Comparison of ENCODE assay signal across 9 mouse cellular contexts in the genomic region with DNA sequence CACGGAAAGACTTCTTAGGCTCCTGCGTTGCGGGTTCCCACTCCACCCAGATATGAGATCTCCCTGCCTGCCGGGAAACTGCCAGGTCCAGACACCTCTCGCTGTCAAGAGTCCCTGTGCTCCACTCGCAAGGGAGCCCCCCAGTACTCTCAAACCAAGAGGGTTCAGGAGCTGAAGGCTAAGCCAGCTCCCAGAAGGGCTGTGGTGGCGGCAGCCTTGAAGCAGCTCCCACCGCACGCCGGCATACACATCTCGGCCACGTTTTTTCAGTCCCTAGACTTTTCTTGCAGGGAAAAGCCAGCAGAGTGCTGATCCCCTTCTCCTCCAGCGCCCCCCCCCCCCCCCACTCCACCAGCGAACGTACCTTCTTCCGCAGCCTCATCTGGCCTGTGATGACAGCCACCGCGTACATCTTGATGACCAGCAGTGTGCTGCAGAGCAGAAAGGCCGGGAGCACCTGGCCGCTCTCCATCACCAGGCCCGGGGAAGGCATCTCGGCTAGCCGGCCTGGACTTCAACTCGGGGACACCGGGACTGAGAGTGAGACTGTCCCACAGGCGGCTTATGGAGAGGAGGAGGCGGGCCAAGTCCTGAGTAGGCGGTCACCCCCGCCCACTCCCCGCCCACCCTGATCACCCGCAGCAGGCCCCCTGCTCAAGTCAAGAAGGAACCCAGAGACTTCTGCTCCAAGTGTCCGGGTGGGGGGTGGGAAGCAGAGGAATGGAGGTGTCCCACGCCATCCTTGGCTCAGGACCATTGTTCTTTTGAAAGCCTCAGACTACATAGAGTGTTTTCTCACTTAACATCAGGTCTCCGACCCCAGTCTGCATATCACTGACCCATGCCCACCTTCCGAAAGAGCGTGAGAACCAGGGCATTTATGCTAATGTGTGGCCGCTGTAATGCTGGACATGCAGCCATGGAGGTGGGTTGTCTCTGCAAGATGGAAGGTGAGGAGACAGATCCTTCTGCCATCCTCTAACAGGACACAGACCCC. TPM values are rescaled to one million over a fixed set of nuclear protein-coding genes. Genes with fewer than 3 reads are reported as not detected.
DNase-seq lines count a peak whose midpoint lies in the region; ATAC-seq and TF ChIP-seq lines count a peak whose summit lies in the region.
"Had no signal": no experiment of that assay in that cellular context is flagged by ENCODE, and none has a peak within 500 bp of the region (broad histone marks: within the 10 kb centered on the region; RNA-seq: fewer than 3 reads in every experiment).

No protein-coding gene starts in this region.

- H3K9me3 ChIP-seq in ES-E14 (ENCODE audit: control insufficient read depth, insufficient read depth, low read depth, low read length): no peaks in the 10 kb centered on the region
- H3K9me3 ChIP-seq in neural tube, embryonic 11.5 days (ENCODE audit: control insufficient read depth, low read length): no peaks in the 10 kb centered on the region

- H3K27me3 ChIP-seq in neural tube, embryonic 11.5 days (ENCODE audit: control insufficient read depth, insufficient read depth, low read length): peaks cover 14% of the 10 kb centered on the region

- peaks cover 3 to 16% of the 10 kb centered on the region in 2 experiments; a peak in 2 of 4 replicates for H3K4me1 ChIP-seq in ES-E14 (ENCODE audit: control insufficient read depth in 2 of 2, insufficient read depth in 2 of 2, low read length in 2 of 2, poor library complexity in 1 of 2)
- H3K4me1 ChIP-seq in neural tube, embryonic 11.5 days (ENCODE audit: control insufficient read depth, insufficient read depth, low read length): peaks cover 9% of the 10 kb centered on the region

- H3K36me3 ChIP-seq in ES-E14 (ENCODE audit: control insufficient read depth, insufficient read depth, low read length, poor library complexity, severe bottlenecking): no peaks in the 10 kb centered on the region
- no peaks in the 10 kb centered on the region for H3K36me3 ChIP-seq in neural tube, embryonic 11.5 days (ENCODE audit: control insufficient read depth, insufficient read depth, low read length)

- H3K4me2 ChIP-seq in neural tube, embryonic 11.5 days (ENCODE audit: low read depth): peak overlapping the region; percentile 55

- DNase-seq in adrenal gland, postnatal 10 days: peak; percentile 32
- DNase-seq in adrenal gland, adult 8-10 months: no peak
- DNase-seq in ES-E14 (ENCODE audit: low read depth, low spot score): no peak
- peak; percentile 36 for DNase-seq in forelimb bud, embryonic 11.5 days (ENCODE audit: low read depth, low spot score)
- DNase-seq in kidney, postnatal 4 days: peak; percentile 64 to 74
- DNase-seq in neural tube, embryonic 11.5 days (ENCODE audit: low spot score): peak; percentile 55
- DNase-seq in layer of hippocampus, adult 8-10 months (ENCODE audit: low spot score in 2 of 2): no peak
- no peak for DNase-seq in layer of hippocampus, adult 11-12 months (ENCODE audit: low spot score)

- H3K9ac ChIP-seq in ES-E14 (ENCODE audit: insufficient read depth, low read depth, low read length, poor library complexity, severe bottlenecking): peak overlapping the region; percentile 11; the same call in 1 of the 2 replicates
- H3K9ac ChIP-seq in neural tube, embryonic 11.5 days (ENCODE audit: low read length): peak overlapping the region; percentile 29; the same call in 1 of the 2 replicates

- in situ Hi-C loops in ES-E14 (cut with MboI; ENCODE audit: low sequenced_read_pairs in 2 of 2, unreplicated experiment in 2 of 2): no loop called here

- no peak for ATAC-seq in neural tube, embryonic 11.5 days (ENCODE audit: insufficient read depth, low FRiP score, low TSS enrichment)

- peak overlapping the region; percentile 46 to 52 for H3K4me3 ChIP-seq in ES-E14 (ENCODE audit: insufficient read depth in 1 of 2, low read depth in 1 of 2, low read length in 2 of 2, poor library complexity in 1 of 2, severe bottlenecking in 1 of 2)
- H3K4me3 ChIP-seq in neural tube, embryonic 11.5 days (ENCODE audit: low read depth, low read length): peak overlapping the region; percentile 22

- no peak overlapping the region for H3K27ac ChIP-seq in ES-E14 (ENCODE audit: insufficient read depth, low read depth, low read length, poor library complexity, severe bottlenecking)
- no peak overlapping the region for H3K27ac ChIP-seq in neural tube, embryonic 11.5 days (ENCODE audit: low read depth, low read length)

- WGBS in neural tube, embryonic 11.5 days: 12% methylated on average over 36 of the region's 37 CpGs

TF ChIP-seq in ES-E14, 5 proteins besides CTCF, POLR2A, EP300 and RAD21:
- TF ChIP-seq HCFC1 (IDR thresholded peaks at IDR 0.05; ENCODE audit: borderline replicate concordance, insufficient read depth, low read length) (no peak), MAFK (IDR thresholded peaks at IDR 0.05; ENCODE audit: insufficient read depth, low read depth, low read length) (no peak), ZC3H11A (IDR thresholded peaks at IDR 0.05; ENCODE audit: borderline replicate concordance, low read depth, low read length) (no peak), CHD2 (IDR thresholded peaks at IDR 0.05; ENCODE audit: low read depth, low read length) (no peak), ZNF384 (IDR thresholded peaks at IDR 0.05; ENCODE audit: low read depth, low read length) (no peak)

RNA-seq across cellular contexts. Expression of a gene that starts 26.6 kb away (rescaled TPM):
- 10 to 100 TPM in 1 of 2 experiments, 1 to 10 TPM in 1; 9.1 to 12.0 TPM for total RNA-seq in adrenal gland, postnatal 10 days (2021)
- 10 to 100 TPM; 18.6 to 50.4 (median 35.4) TPM for total RNA-seq in adrenal gland, adult 8-10 months (2022)
- 25.5 and 30.3 TPM in 2 replicates for total RNA-seq in ES-E14 (2012; rRNA removed)
- polyA plus RNA-seq in neural tube, embryonic 11.5 days (2014; fragmentation: Nextera tagmentation; extraction: Ambion mirVana): 2.6 and 4.3 TPM in 2 replicates
- 1 to 10 TPM; 3.4 to 5.4 (median 5.2) TPM for total RNA-seq in layer of hippocampus, adult 8-10 months (2022)
- total RNA-seq: neutrophil, adult 5-6 weeks had no signal

RNA-seq across cellular contexts. Expression of a gene that starts 49.7 kb away (rescaled TPM):
- total RNA-seq in adrenal gland, postnatal 10 days (2021): 10 to 100 TPM; 38.8 to 44.0 TPM
- 10 to 100 TPM; 60.4 to 66.7 (median 65.7) TPM for total RNA-seq in adrenal gland, adult 8-10 months (2022)
- total RNA-seq in ES-E14 (2012; rRNA removed): 67.8 and 73.5 TPM in 2 replicates
- polyA plus RNA-seq in neural tube, embryonic 11.5 days (2014; fragmentation: Nextera tagmentation; extraction: Ambion mirVana): 20.7 and 22.7 TPM in 2 replicates
- total RNA-seq in layer of hippocampus, adult 8-10 months (2022): 10 to 100 TPM; 32.8 to 37.2 (median 36.0) TPM

Comparison
In these comparisons a context has a peak if more than half of its experiments do, and no peak if none do; other contexts are left out.
1. DNase-seq: peak in adrenal gland, postnatal 10 days (single experiment), forelimb bud, embryonic 11.5 days (single experiment), kidney, postnatal 4 days (2 of 2) and neural tube, embryonic 11.5 days (single experiment); none in adrenal gland, adult 8-10 months (single experiment), ES-E14 (single experiment), layer of hippocampus, adult 8-10 months (0 of 2) and layer of hippocampus, adult 11-12 months (single experiment).